Mouse (Mus musculus) left cerebral cortex, adult 11 months (tissue): ENCODE measurements around the gene Gm21915.

ENCODE experiments used
- DNase-seq: peaks from one replicate; pipeline ENCODE4 v3.0.0; 2022; ENCODE audit warnings: low spot score

The Gm21915 gene

GRCm38 (mm10) chr9:40666190-40666803 lies 4.1 kb upstream of the Gm21915 start:
- no peak for DNase-seq

- DNase-seq = no peak
Measured at GRCm38 (mm10) chr9:40671323-40671930, 1.0 kb downstream of the Gm21915 start.

- no peak for DNase-seq
Measured at GRCm38 (mm10) chr9:40675203-40675958, 5.0 kb downstream of the Gm21915 start.

GRCm38 (mm10) chr9:40678653-40679052 lies 8.2 kb downstream of the Gm21915 start:
- DNase-seq = no peak

GRCm38 (mm10) chr9:40685801-40686420 lies 15.5 kb downstream of the Gm21915 start, which contains the start of gene Clmp:
Gene Clmp (plus strand): TSS chr9:40685962.
- no peak for DNase-seq

GRCm38 (mm10) chr9:40686421-40686899 lies 16.0 kb downstream of the Gm21915 start:
- DNase-seq = no peak

- DNase-seq = no peak
Measured at GRCm38 (mm10) chr9:40687053-40687452, 16.6 kb downstream of the Gm21915 start.

- no peak for DNase-seq
Measured at GRCm38 (mm10) chr9:40687553-40687952, 17.1 kb downstream of the Gm21915 start.

- DNase-seq = no peak
Measured at GRCm38 (mm10) chr9:40690511-40690910, 20.1 kb downstream of the Gm21915 start.

GRCm38 (mm10) chr9:40693026-40693425 lies 22.6 kb downstream of the Gm21915 start:
- no peak for DNase-seq

- DNase-seq = no peak
Measured at GRCm38 (mm10) chr9:40693768-40694167, 23.4 kb downstream of the Gm21915 start.

GRCm38 (mm10) chr9:40694284-40694683 lies 23.9 kb downstream of the Gm21915 start:
- DNase-seq = no peak

- DNase-seq = no peak
Measured at GRCm38 (mm10) chr9:40696086-40696485, 25.7 kb downstream of the Gm21915 start.

GRCm38 (mm10) chr9:40699194-40699593 lies 28.8 kb downstream of the Gm21915 start:
- no peak for DNase-seq

GRCm38 (mm10) chr9:40700253-40700652 lies 29.8 kb downstream of the Gm21915 start:
- no peak for DNase-seq

GRCm38 (mm10) chr9:40704364-40705276 lies 34.2 kb downstream of the Gm21915 start:
- no peak for DNase-seq

GRCm38 (mm10) chr9:40708448-40709140 lies 38.2 kb downstream of the Gm21915 start:
- DNase-seq = no peak

- no peak for DNase-seq
Measured at GRCm38 (mm10) chr9:40709141-40709537, 38.7 kb downstream of the Gm21915 start.

GRCm38 (mm10) chr9:40709587-40709986 lies 39.2 kb downstream of the Gm21915 start:
- DNase-seq = no peak

- no peak for DNase-seq
Measured at GRCm38 (mm10) chr9:40709991-40710390, 39.6 kb downstream of the Gm21915 start.

- DNase-seq = no peak
Measured at GRCm38 (mm10) chr9:40711654-40712053, 41.2 kb downstream of the Gm21915 start.
